Mouse (Mus musculus) liver, embryonic 16.5 days (tissue): ENCODE results near the gene Ndufb4. TPM values are rescaled to one million over a fixed set of nuclear protein-coding genes. Genes with fewer than 3 reads are reported as not detected.

Experiments used
- ATAC-seq: fragments of 200-750 bp; cut with Nextera tagmentation; 2 replicates; pipeline ENCODE4 v1.8.0; 2017; ENCODE audit warnings: low read depth, mild to moderate bottlenecking, moderate number of reproducible peaks, moderate library complexity
- H3K27ac ChIP-seq: fragments of 300-500 bp; sonication (generic); 2 replicates; pipeline ENCODE4 v1.5.1; 2014; ENCODE audit warnings: mild to moderate bottlenecking, low read length
- H3K27me3 ChIP-seq: fragments of 300-500 bp; sonication (generic); 2 replicates; pipeline ENCODE4 v1.6.1; 2014; ENCODE audit warnings: low read depth, low read length, mixed read lengths; ENCODE audit not compliant: control insufficient read depth, insufficient read depth
- H3K36me3 ChIP-seq: fragments of 300-500 bp; sonication (generic); 2 replicates; pipeline ENCODE4 v1.6.1; 2014; ENCODE audit warnings: mild to moderate bottlenecking; ENCODE audit not compliant: control insufficient read depth, insufficient read depth
- H3K4me1 ChIP-seq: fragments of 300-500 bp; sonication (generic); 2 replicates; pipeline ENCODE4 v1.6.1; 2014; ENCODE audit warnings: low read depth, low read length, mixed read lengths; ENCODE audit not compliant: control insufficient read depth
- H3K4me2 ChIP-seq: fragments of 300-500 bp; sonication (generic); 2 replicates; pipeline ENCODE4 v1.6.1; 2014; ENCODE audit warnings: low read depth, low read length, mixed read lengths
- H3K4me3 ChIP-seq: fragments of 300-500 bp; sonication (generic); 2 replicates; pipeline ENCODE4 v1.5.1; 2014; ENCODE audit warnings: low read depth, mild to moderate bottlenecking, low read length
- H3K9ac ChIP-seq: fragments of 300-500 bp; sonication (generic); 2 replicates; pipeline ENCODE4 v1.6.1; 2014; ENCODE audit warnings: low read depth, low read length
- H3K9me3 ChIP-seq: fragments of 300-500 bp; sonication (generic); replicated peaks from 2 replicates; pipeline ENCODE4 v1.6.1; 2016; ENCODE audit warnings: low read length; ENCODE audit not compliant: control insufficient read depth
- WGBS: fragments of 180-500 bp; shearing (Covaris S2); extraction: QIAGEN DNeasy Blood & Tissue Kit; methylation state at CpG from one replicate; pipeline ENCODE4 v1.1.7; 2014; ENCODE audit not compliant: insufficient replicate concordance; 5-methylcytosine and 5-hydroxymethylcytosine counted together
- polyA plus RNA-seq: library from polyadenylated mRNA; unstranded; fragments of >200 nt; fragmentation: Nextera tagmentation; extraction: Ambion mirVana; gene quantifications from 2 replicates; pipeline ENCODE4 v1.2.1, GENCODE M21; 2015

The Ndufb4 gene
- polyA plus RNA-seq, 1 experiment from 2014 or later = 27.8 TPM

GRCm38 (mm10) chr16:37612013-37612412 lies 42.2 kb downstream of the Ndufb4 start:
- Histone ChIP-seq H3K9me3 (no peaks in the 10 kb centered on the region), H3K4me1 (no peaks in the 10 kb centered on the region), H3K36me3 (no peaks in the 10 kb centered on the region), H3K9ac (no peak overlapping the region), H3K4me3 (no peak overlapping the region), H3K27ac (no peak overlapping the region), H3K4me2 (no peak overlapping the region), H3K27me3 (no peaks in the 10 kb centered on the region)
- ATAC-seq = no peak
- WGBS = 78% methylated on average over 5 of the region's 5 CpGs

- ATAC-seq = no peak
- 71% methylated on average over 7 of the region's 7 CpGs for WGBS
- H3K4me3 ChIP-seq = no peak overlapping the region
Observed at GRCm38 (mm10) chr16:37611072-37611471, 43.2 kb downstream of the Ndufb4 start.

GRCm38 (mm10) chr16:37610333-37610732 lies 43.9 kb downstream of the Ndufb4 start:
- Histone ChIP-seq H3K4me2 (no peak overlapping the region), H3K9ac (no peak overlapping the region), H3K36me3 (no peaks in the 10 kb centered on the region), H3K4me1 (no peaks in the 10 kb centered on the region), H3K9me3 (no peaks in the 10 kb centered on the region), H3K4me3 (no peak overlapping the region), H3K27ac (no peak overlapping the region), H3K27me3 (no peaks in the 10 kb centered on the region)
- no peak for ATAC-seq
- WGBS = 75% methylated on average over 8 of the region's 8 CpGs

More at GRCm38 (mm10) chr16:37611072-37611471, 43.2 kb downstream of the Ndufb4 start:
- no peak overlapping the region for H3K9ac ChIP-seq
- no peaks in the 10 kb centered on the region for H3K36me3 ChIP-seq
- no peaks in the 10 kb centered on the region for H3K4me1 ChIP-seq
- H3K9me3 ChIP-seq = no peaks in the 10 kb centered on the region
- no peak overlapping the region for H3K27ac ChIP-seq
- H3K4me2 ChIP-seq = no peak overlapping the region
- H3K27me3 ChIP-seq = no peaks in the 10 kb centered on the region

- Histone ChIP-seq H3K27me3 (no peaks in the 10 kb centered on the region), H3K4me2 (no peak overlapping the region), H3K36me3 (no peaks in the 10 kb centered on the region), H3K9me3 (no peaks in the 10 kb centered on the region), H3K27ac (no peak overlapping the region), H3K4me3 (no peak overlapping the region), H3K4me1 (no peaks in the 10 kb centered on the region), H3K9ac (no peak overlapping the region)
- 60% methylated on average over 6 of the region's 6 CpGs for WGBS
- ATAC-seq = no peak
Observed at GRCm38 (mm10) chr16:37604243-37604642, 50.0 kb downstream of the Ndufb4 start.

GRCm38 (mm10) chr16:37603431-37603830 lies 50.8 kb downstream of the Ndufb4 start:
- Histone ChIP-seq H3K4me1 (no peaks in the 10 kb centered on the region), H3K27me3 (no peaks in the 10 kb centered on the region), H3K36me3 (no peaks in the 10 kb centered on the region), H3K27ac (no peak overlapping the region), H3K4me3 (no peak overlapping the region), H3K9me3 (no peaks in the 10 kb centered on the region), H3K9ac (no peak overlapping the region), H3K4me2 (no peak overlapping the region)
- WGBS = 58% methylated on average over 1 of the region's 1 CpGs
- ATAC-seq = no peak

- H3K4me1 ChIP-seq = no peaks in the 10 kb centered on the region
- no peaks in the 10 kb centered on the region for H3K27me3 ChIP-seq
- H3K9me3 ChIP-seq = no peaks in the 10 kb centered on the region
- H3K36me3 ChIP-seq = no peaks in the 10 kb centered on the region
- no peak overlapping the region for H3K27ac ChIP-seq
- no peak overlapping the region for H3K4me3 ChIP-seq
- no peak for ATAC-seq
- no peak overlapping the region for H3K9ac ChIP-seq
- no peak overlapping the region for H3K4me2 ChIP-seq
- 53% methylated on average over 3 of the region's 3 CpGs for WGBS
Observed at GRCm38 (mm10) chr16:37599326-37599725, 54.9 kb downstream of the Ndufb4 start.

GRCm38 (mm10) chr16:37598463-37598862 lies 55.8 kb downstream of the Ndufb4 start:
- H3K4me1 ChIP-seq = no peaks in the 10 kb centered on the region
- no peak overlapping the region for H3K4me3 ChIP-seq
- H3K27me3 ChIP-seq = no peaks in the 10 kb centered on the region
- H3K9me3 ChIP-seq = no peaks in the 10 kb centered on the region
- H3K27ac ChIP-seq = no peak overlapping the region
- H3K36me3 ChIP-seq = no peaks in the 10 kb centered on the region
- no peak for ATAC-seq
- H3K4me2 ChIP-seq = no peak overlapping the region
- 70% methylated on average over 7 of the region's 7 CpGs for WGBS
- no peak overlapping the region for H3K9ac ChIP-seq

GRCm38 (mm10) chr16:37597412-37597811 lies 56.8 kb downstream of the Ndufb4 start:
- no peak overlapping the region for H3K27ac ChIP-seq
- H3K9me3 ChIP-seq = no peaks in the 10 kb centered on the region
- 49% methylated on average over 5 of the region's 5 CpGs for WGBS
- ATAC-seq = no peak
- no peaks in the 10 kb centered on the region for H3K4me1 ChIP-seq
- H3K4me2 ChIP-seq = no peak overlapping the region
- H3K4me3 ChIP-seq = no peak overlapping the region
- H3K36me3 ChIP-seq = no peaks in the 10 kb centered on the region
- H3K27me3 ChIP-seq = no peaks in the 10 kb centered on the region
- no peak overlapping the region for H3K9ac ChIP-seq
